Mouse (Mus musculus): ENCODE data around the gene Sorbs1. TPM values are rescaled to one million over a fixed set of nuclear protein-coding genes. Genes with fewer than 3 reads are reported as not detected.
"Not testable (repeated sequence)": the region's sequence is repeated elsewhere in the genome, so short reads cannot be mapped to it uniquely, and the experiment has no call there.

The Sorbs1 gene
- 100 to 1,000 TPM; 116 to 123 TPM for total RNA-seq (2021)
- 13.4 and 17.7 TPM in 2 replicates for polyA plus RNA-seq (2012; rRNA removed)
- long read RNA-seq, partial matches to known transcripts, result 3 of 30 reads
- long read RNA-seq, other reads (novel, unspliced or antisense), result 27 of 30 reads

GRCm38 (mm10) chr19:40513632-40514078 is at the start of gene Sorbs1:
TSS of gene Sorbs1 (minus strand) at chr19:40513779.
- peak; percentile 99 for DNase-seq

- DNase-seq, result not testable (repeated sequence)
Observed at GRCm38 (mm10) chr19:40561521-40561920, 47.9 kb upstream of the Sorbs1 start.

DNA sequence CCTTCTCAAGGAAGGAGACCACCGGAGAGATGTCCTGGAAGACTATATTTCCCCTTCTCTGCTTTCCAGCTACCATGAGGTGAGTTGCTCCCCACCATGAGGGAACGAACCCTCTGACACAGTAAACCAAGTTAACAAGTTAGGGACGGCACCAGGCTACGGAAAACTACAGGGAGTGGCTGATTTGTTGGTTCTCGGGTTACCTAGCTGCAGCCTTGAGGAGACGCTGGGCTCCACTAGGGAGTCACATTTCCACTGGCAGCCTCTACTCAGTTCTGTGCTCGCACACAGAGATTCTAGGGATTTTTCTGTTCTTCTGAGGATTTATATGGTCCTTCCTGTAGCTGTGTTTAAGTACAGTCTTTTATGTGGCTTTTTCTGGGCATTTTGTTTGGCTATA is 42.5 kb upstream of the Sorbs1 start:
- DNase-seq, result no peak

- DNase-seq, result no peak
Observed at GRCm38 (mm10) chr19:40555136-40555535, 41.6 kb upstream of the Sorbs1 start.

GRCm38 (mm10) chr19:40554343-40554742 is 40.8 kb upstream of the Sorbs1 start:
- no peak for DNase-seq

- DNase-seq, result no peak
Observed at GRCm38 (mm10) chr19:40553849-40554248, 40.3 kb upstream of the Sorbs1 start.

GRCm38 (mm10) chr19:40553014-40553789 is 39.6 kb upstream of the Sorbs1 start:
- DNase-seq, result no peak

DNA sequence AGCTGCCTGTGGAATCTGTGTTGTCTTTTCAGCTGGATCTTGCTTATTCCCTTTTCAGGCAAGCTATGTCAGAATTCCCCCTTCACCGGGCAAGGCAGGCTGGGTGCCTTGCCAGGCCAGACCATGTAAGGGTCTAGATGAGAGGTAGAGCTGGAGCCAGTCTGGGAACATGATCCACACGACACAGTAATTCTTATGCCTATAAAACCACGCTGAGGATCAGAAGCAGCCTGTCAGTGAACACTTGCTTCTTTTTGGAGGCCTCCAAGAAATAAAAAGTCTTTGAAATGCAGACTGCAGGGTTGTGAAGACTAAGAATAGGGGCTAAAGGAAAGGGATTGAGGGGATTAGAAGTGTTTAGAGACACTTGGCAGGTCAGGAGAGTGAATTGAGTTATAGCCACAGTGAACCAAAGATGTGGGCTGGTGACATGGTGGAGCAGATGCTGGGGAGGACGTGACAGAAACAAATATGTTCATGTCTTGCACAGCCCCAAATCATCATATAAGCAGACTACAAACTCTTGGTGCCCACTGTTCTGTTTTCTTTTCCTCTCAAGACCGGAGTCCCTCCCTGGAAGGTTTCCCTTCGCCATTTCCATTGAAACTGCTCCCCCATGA is 36.0 kb upstream of the Sorbs1 start:
- DNase-seq, result no peak

GRCm38 (mm10) chr19:40548796-40549515 is 35.4 kb upstream of the Sorbs1 start:
- DNase-seq, result no peak

DNA sequence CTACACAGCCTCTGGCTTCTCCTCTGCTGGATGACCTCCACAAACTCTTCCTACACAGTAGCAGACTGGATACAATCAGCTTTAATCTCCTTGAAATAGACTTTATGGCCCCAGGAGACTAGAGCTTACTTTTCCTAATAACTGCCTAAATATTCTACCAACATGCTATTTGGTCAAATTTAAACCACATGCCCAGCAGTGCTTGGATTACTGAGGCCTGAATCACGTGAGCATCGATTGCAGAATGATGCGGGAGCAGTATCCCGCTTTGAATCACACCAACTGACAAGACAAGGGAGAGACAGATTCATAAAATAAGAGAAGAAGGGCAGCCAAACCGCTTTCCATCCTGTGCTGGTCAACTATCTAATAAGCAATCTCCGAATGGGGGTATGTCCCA is 34.8 kb upstream of the Sorbs1 start:
- no peak for DNase-seq

DNA sequence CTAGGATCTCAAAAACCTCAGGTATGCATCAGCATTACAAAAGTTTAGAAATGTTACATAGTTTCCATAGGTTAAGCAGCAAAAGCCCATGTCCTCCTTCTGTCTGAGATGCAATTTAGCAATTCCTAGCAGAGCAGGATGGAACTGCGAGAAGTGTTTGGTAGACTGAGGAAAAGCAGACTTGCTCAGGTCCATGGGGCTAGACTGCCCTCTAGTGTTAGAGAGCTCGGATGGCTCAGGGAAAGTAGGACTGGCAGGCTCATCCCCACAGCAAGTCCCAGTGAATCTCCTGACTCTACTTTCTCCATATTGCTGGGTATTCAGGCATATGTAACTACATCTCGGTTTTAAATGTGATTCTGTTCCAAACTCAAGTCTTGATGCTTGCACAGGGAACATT is 31.3 kb upstream of the Sorbs1 start:
- peak; percentile 44 for DNase-seq

GRCm38 (mm10) chr19:40542776-40543175 is 29.2 kb upstream of the Sorbs1 start:
- DNase-seq, result no peak

- DNase-seq, result no peak
Observed at GRCm38 (mm10) chr19:40536526-40536925, 22.9 kb upstream of the Sorbs1 start.

DNA sequence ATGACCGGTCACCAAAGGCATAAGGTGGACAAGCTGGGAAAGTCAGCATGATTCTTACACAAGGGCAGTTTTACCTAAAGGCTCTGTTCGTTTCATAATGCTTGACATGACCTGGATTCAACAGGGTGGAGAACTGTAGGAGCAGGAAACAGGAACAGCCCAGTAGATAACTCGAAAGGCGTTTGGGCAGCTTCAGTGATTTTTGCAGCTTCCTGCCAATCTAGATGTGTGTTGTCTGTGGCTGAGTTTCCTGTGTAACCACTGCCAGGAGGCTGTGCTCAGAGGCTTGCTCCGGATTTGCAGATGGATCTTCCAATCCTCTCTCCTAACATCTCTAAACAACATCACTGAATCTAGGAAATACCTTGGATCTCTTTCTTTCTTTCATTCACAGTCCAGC is 18.9 kb upstream of the Sorbs1 start:
- no peak for DNase-seq

DNA sequence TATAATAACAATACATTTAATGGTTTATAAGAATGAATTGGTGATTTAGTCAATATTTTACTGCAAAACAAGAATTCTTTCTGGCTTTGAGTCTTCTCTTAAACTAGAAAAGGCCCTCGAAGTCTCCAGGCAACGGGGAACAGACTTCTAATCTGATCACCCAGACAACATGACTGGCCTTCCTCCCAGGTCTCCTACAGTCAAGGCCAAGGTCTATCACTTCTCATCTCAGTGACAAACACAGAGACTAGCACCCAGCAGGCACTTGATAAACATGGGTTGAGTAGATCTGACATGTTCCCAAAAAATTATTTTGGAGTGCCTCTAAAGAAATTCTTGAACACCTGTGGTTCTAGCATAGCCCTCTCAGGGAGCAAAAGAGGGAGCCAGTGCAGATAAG is 16.7 kb upstream of the Sorbs1 start:
- peak; percentile 47 for DNase-seq

DNA sequence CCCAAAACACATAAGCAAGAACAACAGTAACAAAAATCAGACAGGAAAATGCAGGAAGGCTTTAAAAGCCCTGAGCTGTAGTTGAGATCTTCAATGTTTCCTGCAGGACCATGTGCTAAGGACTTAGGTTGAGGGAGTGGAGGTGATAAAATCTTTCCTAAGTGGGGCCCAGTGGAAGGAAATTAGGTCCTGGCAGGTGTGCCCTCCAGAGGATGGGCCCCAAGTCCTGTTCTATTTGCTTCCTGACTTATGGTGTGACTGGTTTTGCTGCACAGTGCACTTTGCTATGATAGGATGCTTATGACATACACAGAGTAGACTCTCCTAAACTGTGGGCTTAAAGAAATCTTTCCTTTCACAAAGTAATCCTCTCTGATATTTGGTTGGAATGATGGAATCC is 14.7 kb upstream of the Sorbs1 start:
- DNase-seq, result no peak

DNA sequence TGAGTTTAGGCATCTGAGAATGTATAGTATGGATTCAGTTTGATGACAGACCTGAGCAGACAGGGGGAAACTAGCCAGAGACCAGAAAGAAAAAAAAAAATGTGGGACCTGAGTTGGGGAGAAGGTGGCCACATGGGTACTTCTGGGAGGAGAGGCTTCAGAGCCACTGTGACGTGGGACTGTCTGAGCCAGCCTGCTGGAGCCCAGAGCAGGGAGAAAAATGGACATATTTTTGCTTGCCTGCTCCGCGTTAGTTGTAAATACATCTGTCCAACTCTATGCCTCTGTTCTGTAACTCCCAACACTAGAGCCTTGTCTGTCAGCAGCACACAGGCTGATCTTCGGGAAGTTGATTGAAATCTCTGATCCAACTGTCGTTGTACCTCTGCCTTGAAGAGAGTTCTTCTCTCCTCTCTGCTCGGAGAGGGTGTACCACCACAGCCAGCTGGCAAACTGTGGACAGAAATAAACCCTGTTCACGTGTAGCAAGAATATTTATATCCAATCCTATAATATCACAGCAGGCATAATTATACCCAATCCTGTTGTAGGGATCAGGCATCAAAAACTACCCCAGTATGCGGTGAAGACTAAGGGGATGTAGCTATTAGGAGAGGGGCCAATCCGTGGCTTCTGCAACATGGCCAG is 12.9 kb upstream of the Sorbs1 start:
- no peak for DNase-seq

GRCm38 (mm10) chr19:40523431-40524005 is 9.9 kb upstream of the Sorbs1 start:
- no peak for DNase-seq

GRCm38 (mm10) chr19:40520403-40520802 is 6.8 kb upstream of the Sorbs1 start:
- no peak for DNase-seq

GRCm38 (mm10) chr19:40518706-40519105 is 5.1 kb upstream of the Sorbs1 start:
- DNase-seq, result no peak

- DNase-seq, result no peak
Observed at GRCm38 (mm10) chr19:40515596-40515995, 2.0 kb upstream of the Sorbs1 start.

DNA sequence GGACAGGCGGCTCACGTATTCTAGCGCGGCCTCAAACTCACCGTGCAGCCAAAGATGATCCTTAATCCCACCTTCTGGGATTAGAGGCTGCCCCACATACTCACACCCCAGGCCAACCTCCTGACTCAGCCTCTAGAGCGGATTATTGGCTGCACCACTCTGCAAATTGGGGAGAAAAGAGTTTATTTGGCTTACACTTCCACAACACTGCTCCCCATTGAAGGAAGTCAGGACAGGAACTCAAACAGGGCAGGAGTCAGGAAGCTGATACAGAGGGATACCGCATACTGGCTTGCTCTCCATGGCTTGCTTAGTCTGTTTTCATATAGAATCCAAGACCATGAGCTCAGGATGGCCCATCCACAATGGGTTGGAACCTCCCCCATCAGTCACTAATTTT is 797 bp upstream of the Sorbs1 start:
- DNase-seq, result no peak

Measured in adrenal gland, adult 2 months (tissue).